Mouse (Mus musculus) neural tube, embryonic 11.5 days (tissue): ENCODE data around the gene Arfgap1. TPM values are rescaled to one million over a fixed set of nuclear protein-coding genes. Genes with fewer than 3 reads are reported as not detected.

Source experiments
- ATAC-seq: fragments of 200-750 bp; cut with Nextera tagmentation; 2 replicates; pipeline ENCODE4 v1.8.0; 2017; ENCODE audit warnings: moderate number of reproducible peaks, mild to moderate bottlenecking, moderate TSS enrichment, moderate library complexity; ENCODE audit not compliant: insufficient read depth, low FRiP score, low TSS enrichment
- DNase-seq: peaks from one replicate; pipeline ENCODE4 v3.0.0-alpha.2; 2015; ENCODE audit warnings: low spot score
- H3K27ac ChIP-seq: fragments of 300-500 bp; sonication (generic); 2 replicates; pipeline ENCODE4 v1.5.1; 2014; ENCODE audit warnings: low read depth, mild to moderate bottlenecking, low read length
- H3K27me3 ChIP-seq: fragments of 300-500 bp; sonication (generic); 2 replicates; pipeline ENCODE4 v1.6.1; 2014; ENCODE audit warnings: mild to moderate bottlenecking, low read length, mixed read lengths; ENCODE audit not compliant: control insufficient read depth, insufficient read depth
- H3K36me3 ChIP-seq: fragments of 300-500 bp; sonication (generic); 2 replicates; pipeline ENCODE4 v1.6.1; 2014; ENCODE audit warnings: mild to moderate bottlenecking, low read length, moderate library complexity, mixed read lengths; ENCODE audit not compliant: control insufficient read depth, insufficient read depth
- H3K4me1 ChIP-seq: fragments of 300-500 bp; sonication (generic); 2 replicates; pipeline ENCODE4 v1.6.1; 2014; ENCODE audit warnings: low read length, mixed read lengths; ENCODE audit not compliant: control insufficient read depth, insufficient read depth
- H3K4me2 ChIP-seq: fragments of 300-500 bp; sonication (generic); 2 replicates; pipeline ENCODE4 v1.6.1; 2014; ENCODE audit warnings: low read depth, mild to moderate bottlenecking, moderate library complexity
- H3K4me3 ChIP-seq: fragments of 300-500 bp; sonication (generic); 2 replicates; pipeline ENCODE4 v1.5.1; 2014; ENCODE audit warnings: low read depth, low read length
- H3K9ac ChIP-seq: fragments of 300-500 bp; sonication (generic); 2 replicates; pipeline ENCODE4 v1.6.1; 2014; ENCODE audit warnings: mild to moderate bottlenecking, low read length
- H3K9me3 ChIP-seq: fragments of 300-500 bp; sonication (generic); 2 replicates; pipeline ENCODE4 v1.6.1; 2016; ENCODE audit warnings: low read length; ENCODE audit not compliant: control insufficient read depth
- WGBS: fragments of 180-500 bp; shearing (Covaris S2); extraction: QIAGEN DNeasy Blood & Tissue Kit; methylation state at CpG from one replicate; pipeline ENCODE4 v1.1.7; 2014; 5-methylcytosine and 5-hydroxymethylcytosine counted together
- polyA plus RNA-seq: library from polyadenylated mRNA; unstranded; fragments of >200 nt; fragmentation: Nextera tagmentation; extraction: Ambion mirVana; gene quantifications from 2 replicates; pipeline ENCODE4 v1.2.1, GENCODE M21; 2014

Gene Arfgap1
- polyA plus RNA-seq, 1 experiment from 2014 or later: 61.4 TPM

DNA sequence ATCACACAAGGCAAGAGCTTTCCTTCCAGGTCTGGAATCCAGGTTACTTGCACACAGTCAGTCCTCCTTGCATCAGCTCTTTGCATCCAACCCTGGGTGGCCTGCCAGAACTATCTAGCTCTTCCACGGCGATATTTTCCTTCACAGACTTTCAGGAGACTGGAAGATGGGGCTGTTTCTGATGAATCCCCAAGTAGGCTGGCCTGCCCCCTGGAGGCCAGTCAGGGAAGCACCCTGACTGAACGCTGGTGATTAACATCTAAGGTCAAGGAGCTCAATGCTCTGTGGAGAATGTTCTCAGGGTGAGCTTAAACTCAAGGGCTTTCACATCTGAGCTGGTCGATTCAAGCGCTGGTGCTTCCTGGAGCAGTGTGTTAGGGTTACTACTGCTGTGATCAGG is 3.1 kb upstream of the Arfgap1 start:
- Histone ChIP-seq H3K4me1 (peaks cover 11% of the 10 kb centered on the region), H3K9me3 (no peaks in the 10 kb centered on the region), H3K27ac (no peak overlapping the region), H3K27me3 (no peaks in the 10 kb centered on the region), H3K36me3 (no peaks in the 10 kb centered on the region), H3K9ac (no peak overlapping the region), H3K4me3 (no peak overlapping the region), H3K4me2 (no peak overlapping the region)
- 7% methylated on average over 5 of the region's 5 CpGs for WGBS
- ATAC-seq (no peak; the same call in 1 of the 2 replicates), DNase-seq (peak; percentile 80)

- WGBS: 21% methylated on average over 14 of the region's 14 CpGs
- Histone ChIP-seq H3K27ac (peak overlapping the region; percentile 70; the same call in 1 of the 2 replicates), H3K9ac (peak overlapping the region; percentile 91), H3K4me2 (peak overlapping the region; percentile 93), H3K27me3 (no peaks in the 10 kb centered on the region), H3K9me3 (no peaks in the 10 kb centered on the region), H3K36me3 (peaks cover 5% of the 10 kb centered on the region), H3K4me1 (peaks cover 11% of the 10 kb centered on the region), H3K4me3 (peak overlapping the region; percentile 91)
- 0 out of 2 replicates have a peak, but pooled peaks have one; percentile 8 for ATAC-seq
- no peak for DNase-seq
Observed at GRCm38 (mm10) chr2:180966092-180966882, 738 bp upstream of the Arfgap1 start.

DNA sequence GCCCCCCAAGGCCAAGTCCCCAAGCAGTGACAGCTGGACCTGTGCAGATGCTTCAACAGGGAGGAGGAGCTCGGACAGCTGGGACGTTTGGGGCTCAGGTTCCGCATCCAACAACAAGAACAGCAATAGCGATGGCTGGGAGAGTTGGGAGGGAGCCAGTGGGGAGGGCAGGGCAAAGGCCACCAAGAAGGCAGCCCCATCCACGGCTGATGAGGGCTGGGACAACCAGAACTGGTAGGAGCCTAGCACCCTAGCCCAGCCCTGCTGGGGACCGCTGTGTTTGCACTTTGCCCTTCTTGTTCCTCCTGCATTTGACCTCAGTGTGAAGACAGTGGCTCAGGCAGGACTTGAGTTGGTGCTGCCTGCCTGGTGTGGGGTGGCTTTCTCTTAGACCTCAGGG is 14.1 kb downstream of the Arfgap1 start:
- Histone ChIP-seq H3K9ac (no peak overlapping the region), H3K9me3 (no peaks in the 10 kb centered on the region), H3K4me2 (no peak overlapping the region), H3K36me3 (peaks cover 27% of the 10 kb centered on the region), H3K4me3 (no peak overlapping the region), H3K4me1 (no peaks in the 10 kb centered on the region), H3K27ac (no peak overlapping the region), H3K27me3 (no peaks in the 10 kb centered on the region)
- ATAC-seq (no peak), DNase-seq (no peak)
- WGBS: 89% methylated on average over 6 of the region's 6 CpGs

GRCm38 (mm10) chr2:180985635-180986034 is 18.6 kb downstream of the Arfgap1 start:
- H3K4me1 ChIP-seq: peaks cover 8% of the 10 kb centered on the region
- H3K27me3 ChIP-seq: no peaks in the 10 kb centered on the region
- ATAC-seq: no peak
- no peaks in the 10 kb centered on the region for H3K9me3 ChIP-seq
- H3K36me3 ChIP-seq: peaks cover 6% of the 10 kb centered on the region; the same call in 1 of the 2 replicates
- 88% methylated on average over 2 of the region's 2 CpGs for WGBS
- H3K27ac ChIP-seq: no peak overlapping the region
- H3K4me2 ChIP-seq: no peak overlapping the region
- no peak for DNase-seq
- no peak overlapping the region for H3K4me3 ChIP-seq
- H3K9ac ChIP-seq: no peak overlapping the region

- no peak within 1 kb of the TSS for H3K9ac ChIP-seq
- peaks cover 4% of the 10 kb centered on the region; the same call in 1 of the 2 replicates for H3K36me3 ChIP-seq
- H3K4me3 ChIP-seq: no peak within 1 kb of the TSS
- no peaks in the 10 kb centered on the region for H3K27me3 ChIP-seq
- 32% methylated on average over 2 of the region's 2 CpGs for WGBS
- H3K27ac ChIP-seq: no peak within 1 kb of the TSS; the same call in 1 of the 2 replicates
- no peaks in the 10 kb centered on the region for H3K9me3 ChIP-seq
- H3K4me1 ChIP-seq: peaks cover 8% of the 10 kb centered on the region
- no peak within 1 kb of the TSS for H3K4me2 ChIP-seq
- no peak for DNase-seq
- no peak for ATAC-seq
Observed at GRCm38 (mm10) chr2:180986449-180986848, 19.4 kb downstream of the Arfgap1 start, which contains the start of gene Col20a1. Gene Col20a1, plus strand, starts transcription at chr2:180986535.

GRCm38 (mm10) chr2:180987001-180987400 is 20.0 kb downstream of the Arfgap1 start:
- Histone ChIP-seq H3K4me1 (peaks cover 8% of the 10 kb centered on the region), H3K9me3 (no peaks in the 10 kb centered on the region), H3K4me2 (no peak overlapping the region), H3K4me3 (no peak overlapping the region), H3K27me3 (no peaks in the 10 kb centered on the region), H3K27ac (no peak overlapping the region), H3K9ac (no peak overlapping the region), H3K36me3 (peaks cover under 1% of the 10 kb centered on the region; the same call in 1 of the 2 replicates)
- ATAC-seq (no peak), DNase-seq (no peak)
- WGBS: 72% methylated on average over 1 of the region's 1 CpGs

DNA sequence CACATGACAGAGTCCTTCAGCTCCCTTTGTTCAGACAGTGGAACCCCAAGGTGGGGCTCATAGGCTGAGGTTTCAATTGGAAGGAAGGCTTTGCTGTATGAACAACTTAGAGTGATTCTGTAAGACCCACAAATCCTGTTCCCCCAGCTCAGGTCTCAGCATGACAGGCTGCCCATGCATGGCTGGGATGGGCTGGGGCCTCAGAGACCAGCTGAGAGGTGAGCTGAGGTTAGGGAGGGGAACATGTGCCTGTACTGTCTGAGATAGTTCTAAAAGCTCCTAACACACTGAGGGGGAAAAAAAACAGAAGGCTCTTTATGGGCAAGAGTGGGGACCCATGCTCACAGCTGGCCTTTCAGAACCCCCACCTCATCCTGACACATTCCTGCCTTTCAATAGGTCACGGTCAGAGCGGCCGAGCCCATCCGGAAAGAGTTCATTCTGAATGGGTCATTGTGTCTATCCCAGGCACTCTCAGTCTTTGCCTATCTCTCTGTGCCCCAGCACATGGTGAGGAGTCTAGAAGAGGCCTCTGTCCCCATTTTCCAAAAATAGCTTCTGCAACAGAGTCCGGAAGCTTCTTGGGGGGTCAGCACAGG is 20.5 kb downstream of the Arfgap1 start:
- DNase-seq (no peak), ATAC-seq (peak; percentile 36)
- Histone ChIP-seq H3K4me2 (no peak overlapping the region), H3K27ac (peak overlapping the region; percentile 23; the same call in 1 of the 2 replicates), H3K27me3 (no peaks in the 10 kb centered on the region), H3K9ac (no peak overlapping the region), H3K4me1 (peaks cover 8% of the 10 kb centered on the region), H3K4me3 (no peak overlapping the region), H3K36me3 (no peaks in the 10 kb centered on the region; the same call in 1 of the 2 replicates), H3K9me3 (no peaks in the 10 kb centered on the region)
- 36% methylated on average over 5 of the region's 5 CpGs for WGBS

DNA sequence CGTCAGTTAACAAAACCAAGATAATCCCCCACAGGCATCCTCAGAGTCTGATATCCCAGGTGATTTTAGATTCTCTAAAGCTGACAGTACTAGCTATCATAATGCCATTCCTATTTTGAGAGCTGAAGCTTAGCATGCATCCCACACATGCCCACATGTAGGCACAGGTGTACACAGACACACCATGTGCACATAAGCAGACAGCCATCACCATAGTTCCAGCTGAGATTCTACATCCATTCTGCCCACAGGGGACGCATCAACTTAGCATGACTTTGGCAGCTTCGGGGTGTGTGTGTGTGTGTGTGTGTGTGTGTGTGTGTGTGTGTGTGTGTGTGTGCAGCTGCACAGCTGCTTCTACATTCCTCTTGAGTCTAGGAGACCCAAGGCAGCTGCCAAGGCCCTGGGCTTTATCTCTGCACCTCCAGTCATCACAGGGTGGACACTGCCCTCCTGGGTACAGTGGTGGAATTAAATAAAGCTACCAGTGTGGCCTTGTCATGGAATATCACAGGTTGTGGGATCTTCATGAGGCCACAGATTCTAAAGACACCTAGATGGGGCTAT is 21.4 kb downstream of the Arfgap1 start:
- Histone ChIP-seq H3K27me3 (no peaks in the 10 kb centered on the region), H3K9ac (no peak overlapping the region), H3K36me3 (no peaks in the 10 kb centered on the region; the same call in 1 of the 2 replicates), H3K9me3 (no peaks in the 10 kb centered on the region), H3K4me1 (peaks cover 8% of the 10 kb centered on the region), H3K27ac (no peak overlapping the region), H3K4me2 (no peak overlapping the region), H3K4me3 (no peak overlapping the region)
- 69% methylated on average over 3 of the region's 3 CpGs for WGBS
- DNase-seq (no peak), ATAC-seq (no peak)
